Comparison of ENCODE assay signal across 25 mouse cellular contexts in genomic region chr9:55065241-55065640, GRCm38 (mm10). TPM values are rescaled to one million over a fixed set of nuclear protein-coding genes. Genes with fewer than 3 reads are reported as not detected.
DNase-seq lines count a peak whose midpoint lies in the region; ATAC-seq and TF ChIP-seq lines count a peak whose summit lies in the region.
"Had no signal": no experiment of that assay in that cellular context is flagged by ENCODE, and none has a peak within 500 bp of the region (broad histone marks: within the 10 kb centered on the region; RNA-seq: fewer than 3 reads in every experiment).

No protein-coding gene starts in this region.

- no peak for ATAC-seq in forebrain, postnatal 0 days
- no peak for ATAC-seq in forebrain, embryonic 12.5 days (ENCODE audit: low FRiP score)
- ATAC-seq: forebrain, embryonic 13.5 days had no signal

- H3K27me3 ChIP-seq in forebrain, postnatal 0 days (ENCODE audit: insufficient read depth, low read length), result no peaks in the 10 kb centered on the region
- peaks cover 8% of the 10 kb centered on the region; the same call in 1 of the 2 replicates for H3K27me3 ChIP-seq in forebrain, embryonic 12.5 days
- no peaks in the 10 kb centered on the region for H3K27me3 ChIP-seq in cerebellum, adult 2 months (ENCODE audit: control insufficient read depth, insufficient read depth, low read length)
- H3K27me3 ChIP-seq: embryonic facial prominence, embryonic 13.5 days; forebrain, embryonic 13.5 days; limb, embryonic 15.5 days; lung, embryonic 15.5 days; neural tube, embryonic 12.5 days had no signal

- no peak overlapping the region for H3K27ac ChIP-seq in forebrain, postnatal 0 days (ENCODE audit: low read depth, low read length)
- no peak overlapping the region for H3K27ac ChIP-seq in forebrain, embryonic 12.5 days
- H3K27ac ChIP-seq in cerebellum, adult 2 months (ENCODE audit: insufficient read depth, low read length), result no peak overlapping the region
- H3K27ac ChIP-seq: embryonic facial prominence, embryonic 13.5 days; forebrain, embryonic 13.5 days; limb, embryonic 15.5 days; liver, embryonic 14.5 days; lung, embryonic 15.5 days; neural tube, embryonic 12.5 days had no signal

- no peak overlapping the region for H3K9ac ChIP-seq in forebrain, postnatal 0 days
- H3K9ac ChIP-seq in forebrain, embryonic 12.5 days, result no peak overlapping the region
- H3K9ac ChIP-seq: embryonic facial prominence, embryonic 13.5 days; forebrain, embryonic 13.5 days; limb, embryonic 15.5 days; liver, embryonic 14.5 days; lung, embryonic 15.5 days; neural tube, embryonic 12.5 days had no signal

- H3K36me3 ChIP-seq in forebrain, postnatal 0 days (ENCODE audit: insufficient read depth), result no peaks in the 10 kb centered on the region
- H3K36me3 ChIP-seq in forebrain, embryonic 12.5 days (replicated peaks), result no peaks in the 10 kb centered on the region
- H3K36me3 ChIP-seq: embryonic facial prominence, embryonic 13.5 days; limb, embryonic 15.5 days; lung, embryonic 15.5 days; neural tube, embryonic 12.5 days had no signal

- no peak for TF ChIP-seq POLR2A in cerebellum, adult 2 months (IDR thresholded peaks at IDR 0.05; ENCODE audit: borderline replicate concordance, insufficient read depth, low read length)

- DNase-seq in forebrain, postnatal 0 days, result peak; percentile 37
- peak; percentile 84 for DNase-seq in brain, adult 2 months (ENCODE audit: low read depth, low spot score)
- peak; percentile 73 to 82 for DNase-seq in cerebellum, adult 2 months
- DNase-seq in cerebellum, postnatal 25 days, result peak; percentile 76 to 85
- no peak for DNase-seq in c-Kit-positive CD71-positive TER-119-positive erythroid progenitor cells, embryonic 14.5 days (ENCODE audit: low spot score)
- no peak for DNase-seq in embryo, embryonic 11 days
- DNase-seq: gastrocnemius, postnatal 14 days; heart, adult 11 months; kidney, adult 18-20 months; kidney, postnatal 4 days; lung, postnatal 4 days; midbrain, embryonic 14.5 days; thymus, adult 18-20 months; thymus, postnatal 36 days had no signal

- H3K4me3 ChIP-seq in forebrain, postnatal 0 days (ENCODE audit: low read depth, low read length), result no peak overlapping the region
- no peak overlapping the region for H3K4me3 ChIP-seq in forebrain, embryonic 12.5 days (replicated peaks)
- H3K4me3 ChIP-seq in cerebellum, adult 2 months (replicated peaks; ENCODE audit: insufficient read depth, low read depth, low read length), result no peak overlapping the region
- H3K4me3 ChIP-seq: embryonic facial prominence, embryonic 13.5 days; erythroblast, embryonic 14.5 days; forebrain, embryonic 13.5 days; limb, embryonic 15.5 days; lung, embryonic 15.5 days; neural tube, embryonic 12.5 days had no signal

- no peaks in the 10 kb centered on the region for H3K4me1 ChIP-seq in forebrain, postnatal 0 days (ENCODE audit: insufficient read depth)
- peaks cover 29% of the 10 kb centered on the region for H3K4me1 ChIP-seq in forebrain, embryonic 12.5 days
- peaks cover 13% of the 10 kb centered on the region for H3K4me1 ChIP-seq in cerebellum, adult 2 months (ENCODE audit: control insufficient read depth, insufficient read depth, low read length)
- H3K4me1 ChIP-seq: lung, embryonic 15.5 days had no signal

- 86% methylated on average over 9 of the region's 9 CpGs for WGBS in forebrain, postnatal 0 days
- 93% methylated on average over 9 of the region's 9 CpGs for WGBS in forebrain, embryonic 12.5 days
- WGBS in cerebellum, adult 2 months, result 41% methylated on average over 9 of the region's 9 CpGs

- H3K4me2 ChIP-seq in forebrain, postnatal 0 days (ENCODE audit: low read depth), result no peak overlapping the region
- no peak overlapping the region for H3K4me2 ChIP-seq in forebrain, embryonic 12.5 days
- H3K4me2 ChIP-seq: embryonic facial prominence, embryonic 13.5 days; forebrain, embryonic 13.5 days; heart, embryonic 11.5 days; limb, embryonic 15.5 days; lung, embryonic 15.5 days; neural tube, embryonic 12.5 days had no signal

- H3K9me3 ChIP-seq in forebrain, postnatal 0 days (ENCODE audit: low read length), result no peaks in the 10 kb centered on the region
- no peaks in the 10 kb centered on the region for H3K9me3 ChIP-seq in forebrain, embryonic 12.5 days
- H3K9me3 ChIP-seq: embryonic facial prominence, embryonic 13.5 days; forebrain, embryonic 13.5 days; limb, embryonic 15.5 days; lung, embryonic 15.5 days; neural tube, embryonic 12.5 days had no signal

- TF ChIP-seq CTCF in forebrain, postnatal 0 days (IDR thresholded peaks at IDR 0.05; ENCODE audit: low read depth), result no peak
- TF ChIP-seq CTCF in cerebellum, adult 2 months (IDR thresholded peaks at IDR 0.05; ENCODE audit: borderline replicate concordance, insufficient read depth, low read depth, low read length), result no peak

RNA-seq across cellular contexts. Expression of gene Chrnb4, which starts 16.7 kb away (rescaled TPM):
- total RNA-seq in forebrain, postnatal 0 days (2014; rRNA removed), result 0.15 and 0.38 TPM in 2 replicates
- polyA plus RNA-seq in forebrain, postnatal 0 days (2015; fragmentation: Nextera tagmentation; extraction: Ambion mirVana), result 0.57 and 1.0 TPM in 2 replicates
- 1.2 TPM in 2 replicates for polyA plus RNA-seq in forebrain, embryonic 12.5 days (2016; fragmentation: Nextera tagmentation; extraction: Ambion mirVana)
- polyA plus RNA-seq in cerebellum, adult 2 months (2012; rRNA removed), result 2.7 and 3.1 TPM in 2 replicates
- total RNA-seq: gastrocnemius, postnatal 14 days; megakaryocyte-erythroid progenitor cell, adult 5-6 weeks had no signal
- polyA plus RNA-seq: erythroblast, embryonic 14.5 days; liver, embryonic 14.5 days had no signal

RNA-seq across cellular contexts. Expression of gene Chrna3, which starts 38.9 kb away (rescaled TPM):
- 2.2 and 3.0 TPM in 2 replicates for total RNA-seq in forebrain, postnatal 0 days (2014; rRNA removed)
- 4.5 and 9.0 TPM in 2 replicates for polyA plus RNA-seq in forebrain, postnatal 0 days (2015; fragmentation: Nextera tagmentation; extraction: Ambion mirVana)
- polyA plus RNA-seq in forebrain, embryonic 12.5 days (2016; fragmentation: Nextera tagmentation; extraction: Ambion mirVana), result 6.7 and 7.7 TPM in 2 replicates
- 2.6 TPM in 2 replicates for polyA plus RNA-seq in cerebellum, adult 2 months (2012; rRNA removed)
- total RNA-seq: gastrocnemius, postnatal 14 days; megakaryocyte-erythroid progenitor cell, adult 5-6 weeks had no signal
- polyA plus RNA-seq: erythroblast, embryonic 14.5 days; heart, postnatal 0 days; liver, embryonic 14.5 days had no signal

Comparison
In these comparisons a context has a peak if more than half of its experiments do, and no peak if none do; other contexts are left out.
1. DNase-seq: peak in forebrain, postnatal 0 days (single experiment), brain, adult 2 months (single experiment), cerebellum, adult 2 months (2 of 2) and cerebellum, postnatal 25 days (2 of 2); none in c-Kit-positive CD71-positive TER-119-positive erythroid progenitor cells, embryonic 14.5 days (single experiment) and embryo, embryonic 11 days (single experiment).